Mouse (Mus musculus) gastrocnemius, adult 8-10 months (tissue): ENCODE results near the gene Cd164. TPM values are rescaled to one million over a fixed set of nuclear protein-coding genes. Genes with fewer than 3 reads are reported as not detected.
A peak's percentile ranks its signal among the peaks of the same experiment; 100 is the strongest.

Experiments
- DNase-seq, 2 experiments: peaks; one replicate each; pipeline ENCODE4 v3.0.0; 2022; ENCODE audit warnings: low spot score in 2 of 2
- total RNA-seq, 4 experiments: library from RNA; stranded (reverse); gene quantifications; 2 replicates each; pipeline ENCODE4 v1.2.4; 2022

The Cd164 gene
- total RNA-seq, 4 experiments from 2014 or later: 129 to 163 (median 141) TPM

DNA sequence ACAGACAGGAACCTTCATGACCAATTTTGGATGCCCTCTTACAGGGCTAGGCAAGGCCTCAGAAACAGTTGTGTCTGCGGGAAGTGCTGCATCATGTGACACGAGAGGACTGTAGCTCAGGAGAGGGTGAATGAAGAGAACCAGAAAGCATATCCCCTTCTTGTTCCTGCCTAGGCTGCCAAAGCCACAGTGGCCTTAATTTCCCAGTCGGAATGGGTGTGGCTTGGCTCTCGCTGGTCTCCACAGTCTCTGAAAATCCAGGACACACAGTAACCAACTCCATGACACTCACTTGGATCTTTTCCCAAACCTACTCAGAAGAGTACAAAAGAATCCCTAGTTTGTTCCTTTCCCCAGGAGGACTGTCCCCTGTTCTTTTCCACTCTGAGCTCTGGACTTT lies 18.3 kb upstream of the Cd164 start:
- peak; percentile 38 to 52 for DNase-seq

DNA sequence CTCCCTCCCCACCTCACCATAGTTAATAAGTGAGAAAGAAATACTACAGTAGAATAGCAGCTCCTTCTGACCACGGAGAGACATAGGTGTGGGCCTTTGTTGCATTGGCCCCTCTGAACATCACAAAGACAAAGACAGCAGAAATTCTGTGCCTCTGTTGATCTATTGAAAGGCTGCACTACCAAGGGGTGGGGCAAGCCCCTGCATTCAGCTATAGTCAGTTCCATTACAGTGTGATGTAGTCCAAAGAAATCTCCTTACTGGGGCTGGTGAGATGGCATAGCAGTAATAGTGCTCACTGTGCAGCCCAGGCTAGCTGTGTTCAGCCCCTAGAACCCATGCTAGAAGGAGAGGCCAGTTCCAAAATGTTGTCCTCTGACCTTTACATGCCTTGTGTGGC lies 14.2 kb upstream of the Cd164 start:
- no peak for DNase-seq

DNA sequence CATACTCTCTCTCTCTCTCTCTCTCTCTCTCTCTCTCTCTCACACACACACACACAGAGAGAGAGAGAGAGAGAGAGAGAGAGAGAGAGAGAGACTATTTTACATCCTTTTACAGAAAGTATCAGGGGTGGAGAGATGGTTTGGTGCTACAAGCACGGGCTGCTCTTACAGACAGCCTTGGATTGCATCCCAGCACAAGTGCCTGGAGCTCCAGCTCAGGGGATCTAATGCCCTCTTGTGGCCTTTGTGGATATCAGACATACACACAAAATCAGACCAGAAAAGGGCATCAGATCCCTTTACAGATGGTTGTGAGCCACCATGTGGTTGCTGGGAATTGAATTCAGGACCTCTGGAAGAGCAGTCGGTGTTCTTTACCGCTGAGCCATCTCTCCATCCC lies 13.8 kb upstream of the Cd164 start:
- peak; percentile 27 to 40 for DNase-seq

DNA sequence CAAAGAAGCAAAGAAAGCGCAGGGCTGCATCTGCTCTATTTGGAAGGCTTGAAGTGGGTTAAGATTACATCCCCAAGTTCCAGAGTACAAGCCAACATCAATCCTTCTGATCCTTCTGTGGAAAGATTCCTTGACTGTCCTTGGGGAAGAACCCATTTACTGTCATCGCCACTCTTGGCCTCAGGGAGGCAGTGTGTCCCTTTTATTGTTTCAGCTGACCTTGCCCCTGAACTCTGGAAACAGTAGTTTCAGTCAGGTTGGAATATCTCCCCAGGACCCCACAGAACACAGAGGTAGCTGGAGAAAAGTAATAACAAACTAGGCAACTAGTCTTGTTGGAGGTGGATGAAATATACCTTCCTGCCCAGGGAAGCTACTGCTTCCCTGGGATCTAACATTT lies 10.1 kb upstream of the Cd164 start:
- no peak for DNase-seq

DNA sequence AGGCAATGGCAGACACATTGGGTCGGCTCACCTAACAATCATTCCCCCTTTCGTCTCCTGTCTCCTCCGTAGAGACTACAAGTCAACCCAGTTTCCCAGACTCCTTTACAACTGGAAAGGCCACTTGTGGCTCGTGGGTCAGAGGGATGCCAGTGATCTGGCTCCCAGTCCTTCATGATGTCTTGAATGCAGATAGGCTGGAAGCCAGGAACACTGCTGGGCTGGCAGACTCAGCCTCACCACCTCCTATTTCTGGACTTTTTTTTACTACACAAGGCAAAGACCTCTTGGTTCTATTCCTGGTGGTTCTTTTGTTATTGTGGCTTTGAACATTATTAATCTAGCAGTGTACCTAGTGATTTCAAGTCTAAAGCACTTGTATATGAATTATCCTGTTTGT lies 4.9 kb upstream of the Cd164 start:
- DNase-seq: no peak

DNA sequence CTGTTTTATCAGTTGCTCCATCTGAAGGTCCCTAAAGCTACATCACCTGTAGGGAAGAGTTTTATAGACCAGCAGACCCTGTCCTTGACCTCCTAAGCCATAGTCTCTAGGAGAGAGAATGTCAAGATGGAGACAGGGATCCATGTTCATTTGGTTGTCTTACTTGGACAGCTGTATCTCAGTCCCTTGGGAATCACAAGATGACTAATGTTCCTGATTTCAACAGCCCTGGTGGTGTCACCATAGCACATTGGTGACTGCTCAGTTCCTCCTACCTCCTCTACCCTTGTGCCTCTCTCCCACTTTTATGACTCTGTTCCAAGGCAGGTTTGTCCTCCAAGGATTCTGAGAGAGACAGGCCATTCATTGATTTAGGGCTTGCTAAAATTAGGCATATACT lies 4.3 kb upstream of the Cd164 start:
- DNase-seq: no peak

DNA sequence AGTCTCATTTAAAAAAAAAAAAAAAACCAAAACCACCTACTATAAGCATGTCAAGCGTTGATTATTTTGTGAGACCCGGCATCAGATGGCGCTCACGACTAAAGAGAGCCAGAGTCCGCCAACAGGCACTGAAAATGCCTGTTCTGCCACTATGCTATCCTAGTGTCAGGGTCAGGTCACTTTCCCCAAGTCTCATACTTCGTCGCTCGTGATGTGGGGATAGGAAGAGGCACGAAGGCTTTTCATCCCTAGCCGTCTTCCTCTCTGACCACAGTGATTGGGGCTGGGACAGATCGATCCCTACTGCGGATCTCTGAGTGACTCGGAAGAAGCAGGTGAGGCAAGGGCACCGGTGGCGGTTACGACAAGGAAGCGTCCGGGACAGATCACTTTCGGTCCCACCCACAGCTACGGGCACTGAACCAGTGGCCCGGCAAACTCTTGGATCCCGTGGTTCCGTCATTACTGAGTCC lies 670 bp upstream of the Cd164 start:
- peak; percentile 59 to 73 for DNase-seq

DNA sequence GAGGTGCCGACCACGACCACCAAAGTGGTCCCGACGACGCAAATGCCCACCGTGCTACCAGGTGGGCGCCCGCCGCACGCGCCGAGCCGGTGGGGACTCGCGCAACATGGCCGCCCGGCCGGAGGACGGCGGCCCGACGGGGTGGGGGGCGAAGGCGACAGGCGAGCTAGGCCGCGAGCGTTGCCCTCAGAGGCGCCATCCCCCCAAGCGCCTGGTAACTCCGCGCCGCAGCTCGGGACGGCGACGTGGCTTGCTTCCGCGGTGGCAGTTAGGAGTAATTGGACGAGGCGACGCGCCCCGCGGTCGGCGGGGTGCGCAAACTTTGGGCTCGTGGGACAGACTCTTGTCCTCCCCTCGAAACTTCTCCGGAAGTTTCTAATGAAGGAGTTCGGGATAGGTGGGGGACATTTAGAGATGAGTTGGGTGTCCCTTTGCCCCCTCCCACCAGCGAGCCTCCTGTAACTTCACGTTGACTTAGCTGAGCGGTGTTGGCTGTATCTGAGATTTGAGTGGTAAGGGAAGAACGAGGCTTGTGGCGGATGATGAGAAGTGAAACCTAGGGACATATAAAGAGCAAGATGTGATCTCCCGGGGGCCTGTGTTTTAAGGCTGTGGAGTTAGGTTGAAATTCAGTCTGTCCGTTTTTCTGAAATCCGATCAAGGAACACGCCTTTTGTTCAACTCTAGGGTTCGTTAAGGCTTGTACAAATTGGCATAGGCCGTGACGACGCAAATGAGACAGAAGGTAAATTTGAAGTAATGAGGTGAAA lies 611 bp downstream of the Cd164 start:
- peak; percentile 18 to 44 for DNase-seq

DNA sequence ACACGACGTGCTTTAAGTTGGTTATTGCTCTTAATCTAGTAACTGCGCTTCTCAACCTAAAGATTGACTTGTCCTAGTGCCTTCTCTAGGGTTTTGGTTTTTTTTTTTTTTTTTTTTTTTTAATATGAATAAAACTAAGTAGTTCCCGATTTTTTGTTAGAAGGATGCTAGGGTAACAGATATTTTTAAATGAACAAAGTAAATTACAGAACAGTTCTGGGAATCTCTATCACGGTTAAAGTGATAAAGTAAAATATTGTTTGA lies 1.1 kb downstream of the Cd164 start:
- DNase-seq: no peak

DNA sequence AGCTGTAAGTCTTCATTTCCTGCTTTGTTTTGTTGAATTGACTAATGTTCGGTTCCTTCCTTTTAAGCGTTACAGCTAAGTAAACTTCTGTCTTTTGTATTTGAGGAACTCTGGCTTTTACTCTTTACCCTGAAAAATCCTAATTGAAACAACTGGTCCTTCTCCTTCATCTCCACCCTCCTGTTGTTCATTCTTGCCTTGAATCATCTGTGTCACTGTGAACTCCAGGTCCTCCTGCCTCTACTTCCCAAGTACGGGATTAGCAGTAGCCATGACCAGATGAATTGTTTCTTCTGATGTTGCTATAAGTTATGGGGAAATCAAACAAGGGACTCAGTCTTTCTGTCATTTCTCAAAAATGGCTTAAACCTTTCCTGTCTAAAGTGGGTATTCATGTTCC lies 4.2 kb downstream of the Cd164 start:
- DNase-seq: no peak

DNA sequence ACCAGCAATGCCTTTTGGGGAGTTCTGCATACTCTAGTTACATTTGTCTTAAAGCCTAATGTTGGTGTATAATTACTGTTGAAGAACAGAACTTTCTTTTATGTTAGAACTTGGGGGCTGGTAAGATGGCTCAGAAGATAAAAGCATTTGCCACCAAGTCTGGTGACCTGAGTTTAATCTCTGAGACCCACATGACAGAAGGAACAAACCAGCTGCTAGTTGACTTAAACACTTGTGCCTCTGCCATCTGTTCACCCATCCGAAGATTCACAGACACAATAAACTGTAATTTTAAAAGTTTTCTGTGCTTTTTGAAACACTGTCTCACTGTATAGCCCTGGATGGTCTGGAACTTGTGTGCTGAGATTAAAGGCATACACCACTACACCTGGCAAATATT lies 6.5 kb downstream of the Cd164 start:
- no peak for DNase-seq

DNA sequence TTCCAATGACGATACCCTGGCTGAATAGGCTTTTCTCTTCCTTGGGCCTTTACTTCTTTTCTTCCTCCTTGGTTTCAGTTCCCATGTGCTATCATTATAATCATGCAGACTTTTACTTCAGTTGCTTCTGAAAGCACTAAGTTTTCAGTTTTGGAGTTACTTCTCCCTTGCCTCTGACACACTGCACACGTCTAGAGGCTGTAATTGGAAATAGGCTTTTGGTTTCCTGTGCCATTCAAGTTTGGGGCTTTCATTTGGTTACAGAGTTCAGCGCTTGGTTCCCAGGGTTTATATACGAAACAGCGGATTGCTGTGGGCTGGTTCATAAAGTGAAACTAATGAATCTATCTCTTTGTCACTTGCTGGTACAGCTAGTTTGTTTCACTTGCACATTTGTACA lies 10.8 kb downstream of the Cd164 start:
- no peak for DNase-seq

DNA sequence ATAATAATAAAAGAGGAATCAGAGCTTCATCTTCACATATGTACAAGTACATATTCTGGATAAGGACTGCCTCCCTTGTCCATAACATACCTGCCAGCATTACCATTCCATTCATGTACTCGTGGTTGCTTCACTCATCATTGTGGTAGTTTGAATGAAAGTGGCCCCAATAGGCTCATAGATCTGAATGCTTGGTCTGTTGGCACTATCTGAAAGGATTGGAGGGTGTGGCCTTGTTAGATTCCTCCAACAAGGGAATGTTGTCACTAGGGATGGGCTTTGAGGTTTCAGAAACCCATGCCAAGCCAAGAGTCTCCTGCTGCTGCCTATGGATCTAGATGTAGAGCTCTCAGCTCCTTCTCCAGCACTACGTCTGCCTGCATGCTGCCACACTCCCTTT lies 16.8 kb downstream of the Cd164 start:
- DNase-seq: no peak

DNA sequence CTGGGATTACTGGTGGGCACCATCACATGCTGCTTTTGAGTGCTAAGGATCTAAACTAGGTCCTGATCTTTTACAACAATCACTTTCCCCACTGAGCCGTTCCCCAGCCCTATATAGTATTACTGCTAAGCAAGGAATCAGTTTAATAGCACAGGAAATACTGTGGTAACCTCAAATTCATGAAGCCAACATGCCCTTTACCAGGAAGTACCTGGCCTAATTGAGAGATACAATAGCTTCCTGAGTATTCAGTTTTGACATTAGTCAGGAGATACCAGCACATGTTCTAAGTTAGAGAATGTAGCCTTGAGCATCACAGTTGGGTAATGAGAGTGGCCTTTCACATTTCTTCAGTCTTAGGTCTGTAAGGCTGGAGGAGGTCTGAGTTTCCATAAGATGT lies 17.5 kb downstream of the Cd164 start:
- DNase-seq: no peak

DNA sequence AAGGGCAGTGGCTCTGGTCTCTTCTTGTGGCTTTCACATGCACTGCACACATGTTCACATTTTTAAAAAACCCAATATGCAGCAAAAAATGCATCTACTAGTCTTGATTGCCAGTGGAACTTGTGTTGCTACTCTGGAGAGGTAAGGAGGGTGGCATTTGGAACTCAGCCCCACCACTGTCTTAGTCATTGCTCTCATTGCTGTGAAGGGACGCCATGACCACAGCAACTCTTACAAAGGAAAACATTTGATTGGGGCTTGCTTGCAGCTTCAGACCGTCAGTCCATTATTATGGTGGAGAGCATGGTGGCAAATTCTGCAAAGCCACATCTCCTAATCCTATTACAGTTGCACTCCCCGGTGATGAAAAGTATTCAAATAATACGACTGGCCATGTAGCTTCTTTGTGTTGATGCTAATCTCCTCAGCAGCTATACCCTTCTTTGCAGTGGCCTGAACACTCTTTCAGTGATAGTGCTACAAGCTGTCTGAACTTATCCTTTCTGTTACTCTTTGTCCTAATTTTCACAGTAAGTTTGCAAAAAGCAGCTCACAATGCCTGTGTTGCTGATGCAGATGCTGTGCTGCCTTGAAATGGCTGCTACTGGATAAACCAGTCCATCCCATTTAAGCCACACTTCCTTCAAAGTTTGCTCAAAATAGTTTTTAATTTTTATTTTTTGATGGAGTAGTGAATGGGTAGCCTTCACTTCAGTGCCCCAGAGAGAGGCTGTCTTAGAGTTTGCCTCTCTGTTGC lies 18.2 kb downstream of the Cd164 start:
- no peak for DNase-seq

DNA sequence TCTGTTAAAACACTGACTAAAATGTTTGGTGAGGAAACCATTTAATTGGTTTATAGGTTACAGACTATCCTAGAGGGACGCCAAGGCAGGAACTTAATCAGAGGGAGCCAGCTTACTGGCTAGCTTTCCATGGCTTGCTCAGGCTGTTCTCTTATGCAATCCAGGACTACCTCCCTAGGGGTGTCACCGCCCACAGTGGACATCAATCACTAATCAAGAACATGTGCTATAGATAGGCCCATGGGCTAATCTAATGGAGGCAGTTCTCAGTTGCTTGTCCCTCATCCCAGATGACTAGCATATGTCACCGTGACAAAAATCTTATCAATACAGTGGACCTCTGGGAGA lies 18.7 kb downstream of the Cd164 start:
- no peak for DNase-seq

DNA sequence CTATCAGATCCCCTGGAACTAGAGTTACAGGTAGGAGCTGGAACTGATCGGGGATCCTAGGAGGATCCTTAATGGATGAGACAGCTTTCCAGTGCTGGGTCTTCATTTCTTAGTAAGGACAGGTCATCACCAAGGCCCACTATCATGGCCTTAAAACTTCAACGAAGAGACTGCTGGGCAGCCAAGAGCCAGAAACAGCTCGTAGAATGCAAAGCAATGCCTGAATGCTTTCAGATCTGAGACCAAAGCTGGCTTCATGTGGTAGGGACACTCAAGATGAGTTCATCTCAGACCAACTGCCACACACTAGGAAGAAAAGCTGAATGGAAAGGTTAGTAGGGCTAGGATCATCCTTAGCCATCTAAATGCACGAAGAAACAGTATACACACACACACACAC lies 19.8 kb downstream of the Cd164 start:
- no peak for DNase-seq

DNA sequence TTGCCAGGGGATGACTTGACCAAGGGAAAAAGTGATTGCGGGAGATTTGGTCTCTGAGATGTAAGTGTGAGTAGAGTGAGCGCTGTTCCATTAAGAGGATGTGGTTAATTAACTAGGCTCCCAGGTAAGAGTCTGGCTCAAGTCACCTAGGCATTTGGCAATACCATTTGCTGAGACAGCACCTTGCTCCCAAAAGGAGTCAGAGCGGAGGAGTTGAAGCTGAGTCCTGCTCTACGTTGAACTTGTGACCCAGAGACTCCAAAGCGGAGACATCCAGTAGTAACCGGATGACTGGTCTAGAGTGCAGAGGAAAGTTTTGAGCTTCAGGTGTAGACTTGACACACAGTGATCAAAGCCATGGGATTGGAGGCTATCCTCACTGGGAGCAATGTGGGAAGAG lies 22.8 kb downstream of the Cd164 start:
- no peak for DNase-seq

DNA sequence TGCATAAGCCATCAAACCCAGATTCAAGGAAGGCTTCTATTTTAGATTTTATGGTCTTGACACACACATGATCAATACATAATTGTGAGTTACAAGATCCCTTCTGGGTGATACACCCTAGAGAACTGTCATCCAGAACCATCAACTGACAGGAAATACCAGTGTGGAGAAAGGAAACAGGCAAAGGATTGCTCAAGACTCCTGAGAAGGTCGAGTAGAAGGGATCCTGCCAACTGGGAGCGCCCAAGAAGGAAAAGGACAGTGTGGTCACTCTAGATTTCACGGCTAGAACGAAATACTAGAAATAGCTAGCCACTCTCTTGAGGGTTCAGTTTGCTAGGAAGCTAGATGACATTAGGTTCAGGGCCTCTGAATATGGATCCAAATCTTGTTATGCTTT lies 24.2 kb downstream of the Cd164 start:
- no peak for DNase-seq

DNA sequence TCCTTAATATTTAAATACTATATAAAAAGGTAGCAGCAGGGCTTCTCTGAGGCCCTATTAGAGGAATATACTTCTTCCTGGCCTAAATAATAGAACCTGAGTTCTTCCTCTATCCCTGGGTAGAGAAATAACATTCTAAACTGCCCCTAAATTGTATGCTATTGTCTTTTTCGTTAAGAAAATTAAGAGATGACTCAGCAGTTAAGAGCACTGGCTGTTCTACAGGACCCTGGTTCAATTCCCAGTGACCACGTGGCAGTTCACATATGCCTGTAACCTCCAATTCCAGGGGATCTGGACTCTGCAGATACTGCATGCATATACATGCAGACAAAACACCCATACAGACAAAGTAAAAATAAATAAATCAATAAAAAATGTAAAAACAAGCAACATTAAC lies 24.6 kb downstream of the Cd164 start:
- no peak for DNase-seq

DNA sequence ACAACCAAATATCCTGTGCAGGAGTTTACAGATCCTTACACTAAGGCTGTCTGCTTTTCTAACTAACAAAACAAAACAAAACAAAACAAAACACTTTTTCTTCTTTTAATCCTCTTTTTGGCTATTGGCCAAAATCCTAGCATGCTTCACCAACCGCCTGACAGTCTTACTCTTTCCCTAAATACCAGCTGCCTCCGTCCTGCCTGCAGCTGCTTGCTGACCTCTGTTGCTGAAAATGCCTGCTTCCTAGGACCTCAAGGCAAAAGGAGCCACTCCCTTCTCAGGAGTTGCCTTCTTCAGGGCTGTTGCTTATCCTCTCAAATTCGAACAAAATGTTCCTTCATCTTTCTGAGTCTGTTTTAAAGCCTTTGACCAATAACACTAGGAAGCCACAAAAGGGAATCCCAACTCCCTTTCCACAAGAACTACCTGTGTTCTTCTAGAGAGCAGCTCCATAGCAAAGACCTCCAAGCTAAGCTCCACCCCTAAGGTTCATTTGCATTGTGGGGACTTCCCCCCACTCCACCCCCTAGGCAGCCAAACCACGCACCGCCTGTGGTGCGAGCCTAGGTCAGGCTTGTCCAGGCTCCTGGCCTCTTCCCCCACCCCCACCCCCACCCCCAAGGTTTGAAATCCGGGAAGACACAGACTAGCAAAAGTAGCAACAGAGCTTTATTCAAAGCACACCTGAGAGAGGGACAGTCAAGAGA lies 25.4 kb downstream of the Cd164 start:
- DNase-seq: no peak

DNA sequence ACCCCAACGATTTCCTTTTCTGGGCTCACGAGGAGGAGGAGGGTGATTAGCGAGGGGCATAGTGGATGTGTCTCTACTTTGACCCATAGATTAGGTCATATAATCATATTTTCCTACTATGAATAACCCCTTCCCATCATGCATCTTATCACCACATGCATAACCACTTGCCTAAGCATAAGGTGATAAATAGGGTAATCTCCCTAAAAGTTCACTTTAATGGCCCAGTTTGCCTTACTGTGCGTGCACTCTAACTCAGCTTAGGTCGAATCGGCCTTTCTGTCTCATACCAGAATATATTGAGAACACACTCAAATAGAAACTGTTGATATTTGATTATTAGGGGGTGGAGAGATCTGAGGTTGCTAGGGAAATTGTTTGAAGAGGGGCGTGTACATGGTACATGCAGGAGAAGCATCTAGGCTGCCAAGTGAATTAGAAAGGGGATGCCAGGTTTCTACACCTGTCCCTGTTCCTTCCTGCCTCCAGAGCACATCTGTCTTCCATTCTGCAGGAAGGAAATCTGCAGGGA lies 26.1 kb downstream of the Cd164 start:
- DNase-seq: no peak
